9 mouse cellular contexts compared by ENCODE assay signal in the genomic region with DNA sequence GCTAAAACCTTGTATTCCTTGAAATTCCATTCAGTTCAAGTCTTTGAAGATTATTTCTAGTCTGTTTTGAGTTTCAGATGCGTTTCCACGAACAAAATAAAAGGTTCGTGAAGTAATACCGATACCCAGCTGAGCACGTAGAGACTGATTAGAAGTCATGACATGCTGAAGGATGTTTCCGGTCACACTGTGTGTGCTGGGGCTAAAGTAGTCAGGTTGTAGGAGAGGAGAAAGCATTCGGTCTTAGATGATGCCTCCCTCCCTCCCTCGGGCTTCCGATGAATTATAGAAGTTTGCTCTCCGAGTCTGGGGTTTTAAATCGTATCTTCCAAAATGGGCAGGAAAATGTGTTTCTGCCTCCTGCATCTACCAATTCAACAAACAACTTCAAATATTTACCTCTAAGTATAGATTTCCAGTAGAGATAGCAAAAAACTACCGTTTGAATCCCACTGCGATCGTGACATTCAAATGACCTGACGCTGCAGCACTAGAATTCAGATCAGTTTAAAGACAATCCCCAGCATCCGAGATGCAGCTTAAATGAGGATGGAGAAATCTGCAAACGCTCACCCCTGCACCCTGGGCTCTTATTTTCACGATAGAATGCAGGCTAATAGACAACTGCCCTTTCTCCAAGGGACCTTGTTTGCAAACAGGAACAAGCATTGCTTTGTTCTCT. TPM values are rescaled to one million over a fixed set of nuclear protein-coding genes. Genes with fewer than 3 reads are reported as not detected.
DNase-seq lines count a peak whose midpoint lies in the region; ATAC-seq lines count a peak whose summit lies in the region.
"Had no signal": no experiment of that assay in that cellular context is flagged by ENCODE, and none has a peak within 500 bp of the region (broad histone marks: within the 10 kb centered on the region; RNA-seq: fewer than 3 reads in every experiment).

No protein-coding gene starts in this region.

- 35% methylated on average over 18 of the region's 18 CpGs for whole genome bisulfite sequencing in kidney, embryonic 15.5 days
- 16% methylated on average over 18 of the region's 18 CpGs for WGBS in embryonic facial prominence, embryonic 13.5 days
- WGBS in forebrain, embryonic 14.5 days = 27% methylated on average over 18 of the region's 18 CpGs
- WGBS in midbrain, embryonic 11.5 days = 24% methylated on average over 18 of the region's 18 CpGs

- H3K4me1 ChIP-seq in kidney, embryonic 15.5 days = peaks cover 10% of the 10 kb centered on the region
- H3K4me1 ChIP-seq in embryonic facial prominence, embryonic 13.5 days = peaks cover 18% of the 10 kb centered on the region
- no peaks in the 10 kb centered on the region for H3K4me1 ChIP-seq in forebrain, embryonic 14.5 days (ENCODE audit: control insufficient read depth, insufficient read depth, low read length)
- 0 out of 2 replicates have a peak, but pooled peaks cover 2% of the 10 kb centered on the region for H3K4me1 ChIP-seq in midbrain, embryonic 11.5 days (ENCODE audit: control insufficient read depth, insufficient read depth, low read length)

- no peak for DNase-seq in kidney, postnatal 14 days
- DNase-seq in forebrain, embryonic 14.5 days (ENCODE audit: low spot score) = no peak
- peak; percentile 88 for DNase-seq in midbrain, embryonic 11.5 days (ENCODE audit: low spot score, missing footprints)
- no peak for DNase-seq in cerebellum, postnatal 25 days
- no peak for DNase-seq in spleen, adult 18-20 months
- DNase-seq: heart, postnatal 14 days had no signal

- peak overlapping the region; percentile 44 for H3K4me2 ChIP-seq in kidney, embryonic 15.5 days
- peak overlapping the region; percentile 52 for H3K4me2 ChIP-seq in embryonic facial prominence, embryonic 13.5 days
- peak overlapping the region; percentile 53 for H3K4me2 ChIP-seq in forebrain, embryonic 14.5 days (ENCODE audit: low read length)
- H3K4me2 ChIP-seq in midbrain, embryonic 11.5 days = peak overlapping the region; percentile 35

- peak overlapping the region; percentile 16; the same call in 1 of the 2 replicates for H3K4me3 ChIP-seq in kidney, embryonic 15.5 days (replicated peaks)
- peak overlapping the region; percentile 23 for H3K4me3 ChIP-seq in embryonic facial prominence, embryonic 13.5 days
- H3K4me3 ChIP-seq in forebrain, embryonic 14.5 days (ENCODE audit: low read depth, low read length) = peak overlapping the region; percentile 31
- peak overlapping the region; percentile 28 for H3K4me3 ChIP-seq in midbrain, embryonic 11.5 days (ENCODE audit: low read depth, low read length)

- H3K27ac ChIP-seq in kidney, embryonic 15.5 days = no peak overlapping the region
- no peak overlapping the region for H3K27ac ChIP-seq in embryonic facial prominence, embryonic 13.5 days
- no peak overlapping the region for H3K27ac ChIP-seq in forebrain, embryonic 14.5 days (ENCODE audit: low read depth, low read length)
- no peak overlapping the region for H3K27ac ChIP-seq in midbrain, embryonic 11.5 days (ENCODE audit: low read depth, low read length)

- no peaks in the 10 kb centered on the region for H3K27me3 ChIP-seq in kidney, embryonic 15.5 days
- H3K27me3 ChIP-seq in embryonic facial prominence, embryonic 13.5 days = no peaks in the 10 kb centered on the region
- H3K27me3 ChIP-seq in forebrain, embryonic 14.5 days (replicated peaks; ENCODE audit: control insufficient read depth, insufficient read depth, low read length) = no peaks in the 10 kb centered on the region
- H3K27me3 ChIP-seq in midbrain, embryonic 11.5 days (ENCODE audit: control insufficient read depth, insufficient read depth, low read length) = no peaks in the 10 kb centered on the region

- ATAC-seq in kidney, embryonic 15.5 days (replicated peaks; ENCODE audit: low FRiP score) = no peak
- no peak for ATAC-seq in embryonic facial prominence, embryonic 13.5 days (ENCODE audit: insufficient number of reproducible peaks, insufficient read depth, low FRiP score, low TSS enrichment, low read depth)
- peak; percentile 19; the same call in 1 of the 2 replicates for ATAC-seq in forebrain, embryonic 14.5 days
- ATAC-seq in midbrain, embryonic 11.5 days (ENCODE audit: low FRiP score) = 0 out of 2 replicates have a peak, but pooled peaks have one; percentile 14
- no peak for ATAC-seq in megakaryocyte, adult 5-6 weeks (ENCODE audit: poor library complexity, severe bottlenecking)

- no peaks in the 10 kb centered on the region for H3K36me3 ChIP-seq in kidney, embryonic 15.5 days
- H3K36me3 ChIP-seq in embryonic facial prominence, embryonic 13.5 days = no peaks in the 10 kb centered on the region
- no peaks in the 10 kb centered on the region for H3K36me3 ChIP-seq in forebrain, embryonic 14.5 days (ENCODE audit: control insufficient read depth, insufficient read depth, low read length)
- no peaks in the 10 kb centered on the region for H3K36me3 ChIP-seq in midbrain, embryonic 11.5 days (ENCODE audit: control insufficient read depth, insufficient read depth, low read length)

- no peaks in the 10 kb centered on the region for H3K9me3 ChIP-seq in kidney, embryonic 15.5 days (replicated peaks)
- H3K9me3 ChIP-seq in embryonic facial prominence, embryonic 13.5 days = no peaks in the 10 kb centered on the region
- no peaks in the 10 kb centered on the region for H3K9me3 ChIP-seq in forebrain, embryonic 14.5 days (replicated peaks; ENCODE audit: control insufficient read depth, low read length)
- H3K9me3 ChIP-seq in midbrain, embryonic 11.5 days (ENCODE audit: control insufficient read depth, low read length) = no peaks in the 10 kb centered on the region

- no peak overlapping the region for H3K9ac ChIP-seq in kidney, embryonic 15.5 days
- H3K9ac ChIP-seq in embryonic facial prominence, embryonic 13.5 days = 0 out of 2 replicates have a peak overlapping the region, but pooled peaks have one; percentile 21
- H3K9ac ChIP-seq in forebrain, embryonic 14.5 days (ENCODE audit: low read length) = peak overlapping the region; percentile 53
- H3K9ac ChIP-seq in midbrain, embryonic 11.5 days (ENCODE audit: low read length) = peak overlapping the region; percentile 13

RNA-seq across cellular contexts. Expression of gene Asah2, which starts 5.6 kb away (rescaled TPM):
- 1.7 and 1.9 TPM in 2 replicates for polyA plus RNA-seq in kidney, embryonic 15.5 days (2015; fragmentation: Nextera tagmentation; extraction: Ambion mirVana)
- polyA plus RNA-seq in embryonic facial prominence, embryonic 13.5 days (2015; fragmentation: Nextera tagmentation; extraction: Ambion mirVana) = 1.8 and 2.1 TPM in 2 replicates
- 0.27 and 0.48 TPM in 2 replicates for polyA plus RNA-seq in forebrain, embryonic 14.5 days (2014; fragmentation: Nextera tagmentation; extraction: Ambion mirVana)
- 0.33 and 0.53 TPM in 2 replicates for polyA plus RNA-seq in midbrain, embryonic 11.5 days (2014; fragmentation: Nextera tagmentation; extraction: Ambion mirVana)
- 1.6 TPM in 2 replicates for total RNA-seq in megakaryocyte, adult 5-6 weeks (2015)
- 2.5 and 3.2 TPM in 2 replicates for total RNA-seq in megakaryocyte, adult 5-6 weeks (2017)

Comparison
In these comparisons a context has a peak if more than half of its experiments do, and no peak if none do; other contexts are left out.
1. ATAC-seq: peak in forebrain, embryonic 14.5 days (single experiment) and midbrain, embryonic 11.5 days (single experiment); none in kidney, embryonic 15.5 days (single experiment), embryonic facial prominence, embryonic 13.5 days (single experiment) and megakaryocyte, adult 5-6 weeks (single experiment).
2. Peak in every context shown above with its lines, with median percentiles within 50 percentile points of each other: H3K4me2 ChIP-seq and H3K4me3 ChIP-seq.